Mouse (Mus musculus): ENCODE data around the gene Txnip.

Gene Txnip

DNA sequence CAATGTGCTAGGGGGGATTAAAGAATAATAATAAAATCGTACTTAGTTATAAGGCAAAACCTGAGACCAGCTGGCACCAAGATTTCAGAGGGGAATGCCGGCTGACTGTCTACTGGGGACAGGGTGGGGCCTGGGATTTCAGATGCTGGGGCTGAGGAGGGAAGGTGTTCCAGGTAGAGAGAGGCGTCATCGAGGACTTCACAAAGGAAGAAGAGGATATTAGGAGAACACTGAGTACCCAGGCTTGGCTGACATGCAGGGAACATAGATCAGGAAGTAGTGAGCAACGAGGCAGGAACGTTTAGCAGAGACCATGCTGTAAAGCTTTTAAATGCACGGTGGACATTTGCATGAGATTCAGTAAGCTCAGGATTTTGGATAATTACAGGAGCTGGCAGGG is 5.9 kb upstream of the Txnip start:
- DNase-seq (ENCODE audit: low spot score) = no peak

DNA sequence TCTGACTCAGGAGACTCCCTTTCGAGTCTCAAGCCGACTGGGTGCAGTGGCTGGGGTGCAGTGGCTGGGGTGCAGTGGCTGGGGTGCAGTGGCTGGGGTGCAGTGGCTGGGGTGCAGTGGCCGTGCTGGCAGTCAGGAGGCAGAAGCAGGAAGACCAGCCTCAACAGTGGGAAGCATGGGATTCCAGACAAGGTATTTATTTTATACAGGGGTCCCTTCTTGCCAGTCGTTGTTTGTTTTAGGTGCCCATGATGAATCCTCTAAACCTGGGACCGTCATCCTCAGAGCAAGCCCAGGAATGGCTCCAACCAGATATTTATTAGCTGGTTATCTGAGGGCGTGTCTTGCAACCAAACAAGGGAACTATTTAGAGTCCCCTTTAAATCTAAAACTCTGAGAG is 4.2 kb upstream of the Txnip start:
- no peak for DNase-seq (ENCODE audit: low spot score)

DNA sequence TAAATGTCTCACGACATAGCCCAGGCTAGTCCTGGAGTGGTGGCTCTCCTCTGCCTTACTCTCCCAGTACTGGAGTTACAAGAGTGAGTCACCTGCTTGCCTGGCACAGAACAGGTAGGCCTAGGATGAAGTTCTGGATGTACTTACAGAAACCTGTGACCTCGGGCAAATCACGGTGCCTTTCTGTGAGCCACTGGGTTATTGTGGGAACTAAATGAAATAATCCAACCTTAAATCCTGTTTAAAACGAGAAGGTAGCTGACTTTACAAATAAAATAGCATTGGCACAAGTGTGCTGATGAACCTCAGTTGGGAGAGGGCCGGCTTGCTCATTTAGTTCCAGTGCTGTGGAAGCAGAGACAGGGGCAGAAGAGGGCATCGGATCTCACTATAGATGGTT is 3.5 kb upstream of the Txnip start:
- DNase-seq (ENCODE audit: low spot score) = no peak

DNA sequence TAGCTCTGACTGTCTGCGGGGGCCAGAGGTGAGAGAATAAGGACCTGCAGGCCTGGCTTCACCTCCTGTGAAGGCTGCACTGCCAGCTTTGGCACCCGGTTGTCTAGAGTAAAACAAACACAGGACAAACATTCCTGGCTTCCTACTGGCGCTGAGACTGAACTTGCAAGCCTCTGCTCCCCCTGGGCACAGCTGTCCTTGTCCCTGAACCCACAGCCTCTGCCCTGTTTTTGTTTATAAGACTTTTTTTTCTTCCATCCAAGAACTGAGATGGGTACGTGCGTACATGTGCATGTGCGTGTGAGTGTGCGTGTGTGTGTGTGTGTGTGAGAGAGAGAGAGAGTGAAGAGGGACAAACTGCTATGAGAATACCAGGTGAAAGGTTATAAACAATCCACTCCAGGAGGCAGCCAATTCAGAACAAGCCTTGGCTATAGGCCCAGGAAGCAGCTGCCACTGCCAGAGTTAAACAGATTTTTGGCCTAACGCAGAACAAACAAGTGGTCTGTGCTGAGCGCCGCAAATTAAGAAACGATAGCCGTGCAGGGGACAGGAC is 2.6 kb upstream of the Txnip start:
- no peak for DNase-seq (ENCODE audit: low spot score)

DNA sequence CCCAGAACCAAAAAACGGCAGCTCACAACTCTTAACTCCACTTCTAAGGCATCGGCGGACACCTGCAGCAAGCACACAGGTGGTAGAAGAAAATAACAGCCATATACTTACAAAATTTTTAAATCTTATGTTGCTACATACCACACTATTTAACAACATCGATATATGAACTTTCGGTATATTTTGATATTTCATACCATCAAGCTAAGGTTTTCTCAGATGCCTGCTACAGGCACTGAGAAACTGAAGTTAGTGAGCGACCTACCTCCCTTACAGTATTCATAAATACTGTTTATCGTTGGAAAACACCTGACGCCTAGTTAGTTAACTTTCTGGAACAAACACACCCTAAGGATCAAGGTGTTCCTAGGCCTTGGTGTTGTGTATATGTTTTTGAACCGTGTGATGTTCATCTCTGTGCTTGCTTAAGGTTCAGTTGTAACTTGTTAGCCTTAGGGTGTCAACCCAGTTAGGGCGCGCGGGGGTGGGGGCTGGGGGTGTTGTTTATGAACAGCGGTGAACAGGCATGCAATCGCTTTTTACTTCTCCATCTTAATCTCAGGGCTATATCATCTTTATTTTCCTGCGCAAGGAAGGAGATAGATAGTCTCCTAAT is 1.6 kb upstream of the Txnip start:
- DNase-seq (ENCODE audit: low spot score) = no peak

DNA sequence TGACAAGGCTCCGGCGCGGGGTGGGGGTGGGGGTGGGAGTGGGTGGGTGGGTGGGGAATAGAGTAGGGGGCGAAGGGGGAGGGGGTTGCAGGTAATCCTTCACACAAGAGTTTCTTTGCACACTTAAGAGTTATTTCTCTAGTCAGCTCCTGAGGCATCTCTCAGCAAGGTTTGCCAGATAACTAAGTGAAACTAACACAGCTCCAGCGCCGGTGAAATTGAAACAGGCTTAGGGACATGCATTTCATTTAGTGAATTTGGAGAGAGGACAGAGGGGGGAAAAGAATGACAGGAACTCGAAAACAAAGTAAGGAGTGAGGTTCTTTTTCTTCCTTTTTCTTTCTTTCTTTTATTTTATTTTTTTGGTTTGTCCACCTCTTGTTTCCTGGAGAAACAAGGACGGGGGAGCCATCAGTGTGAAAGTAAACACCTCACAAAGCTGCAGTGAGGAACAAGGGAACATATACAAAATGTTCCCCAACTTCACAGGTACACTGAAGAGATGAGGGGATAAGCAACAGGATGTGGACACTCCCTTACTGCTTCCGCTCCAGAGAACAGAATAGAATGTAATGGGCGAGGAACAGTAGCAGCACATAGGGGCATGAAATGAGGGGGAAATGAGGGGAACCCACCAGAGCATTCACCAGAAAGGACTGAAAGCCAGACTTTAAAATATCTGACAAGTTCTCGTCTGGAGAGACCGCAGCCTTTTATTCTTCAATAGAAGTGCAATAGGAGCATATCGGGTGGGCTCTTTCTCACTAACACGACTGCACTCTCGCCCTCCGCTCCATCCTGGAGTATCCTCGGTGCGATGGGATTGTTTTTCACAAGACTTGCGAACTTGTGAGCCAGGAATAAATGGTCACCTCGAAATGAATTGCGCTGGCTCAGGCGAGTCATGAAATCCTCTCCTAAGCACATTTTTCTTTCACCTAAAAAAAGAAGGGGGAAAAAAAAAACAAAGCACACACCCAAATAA is 814 bp upstream of the Txnip start:
- DNase-seq (ENCODE audit: low spot score) = no peak

DNA sequence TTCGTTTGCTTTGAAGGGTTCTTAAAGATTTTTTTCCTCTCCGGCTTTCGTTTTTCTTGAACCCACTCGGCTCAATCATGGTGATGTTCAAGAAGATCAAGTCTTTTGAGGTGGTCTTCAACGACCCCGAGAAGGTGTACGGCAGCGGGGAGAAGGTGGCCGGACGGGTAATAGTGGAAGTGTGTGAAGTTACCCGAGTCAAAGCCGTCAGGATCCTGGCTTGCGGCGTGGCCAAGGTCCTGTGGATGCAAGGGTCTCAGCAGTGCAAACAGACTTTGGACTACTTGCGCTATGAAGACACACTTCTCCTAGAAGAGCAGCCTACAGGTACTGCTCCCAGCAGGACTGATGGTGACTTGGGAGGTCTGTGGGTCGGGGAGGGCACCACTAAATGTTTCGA is 402 bp downstream of the Txnip start:
- no peak for DNase-seq (ENCODE audit: low spot score)

DNA sequence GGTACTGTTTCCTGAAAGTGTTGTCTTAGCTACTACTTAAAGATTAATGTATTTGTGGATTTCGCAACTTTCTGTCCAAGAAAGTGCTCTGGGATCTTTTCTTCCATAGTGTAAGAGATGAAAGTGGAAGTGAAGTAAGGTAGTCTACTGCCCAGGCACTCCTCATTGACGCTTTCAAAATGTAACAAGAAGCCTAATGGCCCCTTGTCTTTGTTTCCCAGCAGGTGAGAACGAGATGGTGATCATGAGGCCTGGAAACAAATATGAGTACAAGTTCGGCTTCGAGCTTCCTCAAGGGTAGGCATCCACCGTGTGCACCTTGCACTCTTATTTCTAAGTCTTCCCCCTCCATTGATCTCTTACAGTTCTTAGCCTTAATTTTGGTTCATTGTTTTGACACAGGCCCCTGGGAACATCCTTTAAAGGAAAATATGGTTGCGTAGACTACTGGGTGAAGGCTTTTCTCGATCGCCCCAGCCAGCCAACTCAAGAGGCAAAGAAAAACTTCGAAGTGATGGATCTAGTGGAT is 975 bp downstream of the Txnip start:
- no peak for DNase-seq (ENCODE audit: low spot score)

DNA sequence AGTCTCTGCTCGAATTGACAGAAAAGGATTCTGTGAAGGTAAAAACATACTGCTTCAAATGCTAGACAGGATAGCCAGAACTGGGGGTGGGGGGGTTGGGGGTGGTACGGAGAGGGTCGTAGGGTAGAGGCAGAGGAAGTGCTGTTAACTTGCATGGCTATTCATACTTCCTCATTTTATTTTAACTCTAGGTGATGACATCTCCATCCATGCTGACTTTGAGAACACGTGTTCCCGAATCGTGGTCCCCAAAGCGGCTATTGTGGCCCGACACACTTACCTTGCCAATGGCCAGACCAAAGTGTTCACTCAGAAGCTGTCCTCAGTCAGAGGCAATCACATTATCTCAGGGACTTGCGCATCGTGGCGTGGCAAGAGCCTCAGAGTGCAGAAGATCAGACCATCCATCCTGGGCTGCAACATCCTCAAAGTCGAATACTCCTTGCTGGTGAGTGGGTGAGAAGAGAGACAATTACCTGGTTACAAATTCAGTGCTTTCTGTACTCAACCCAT is 1.7 kb downstream of the Txnip start:
- DNase-seq (ENCODE audit: low spot score) = no peak

DNA sequence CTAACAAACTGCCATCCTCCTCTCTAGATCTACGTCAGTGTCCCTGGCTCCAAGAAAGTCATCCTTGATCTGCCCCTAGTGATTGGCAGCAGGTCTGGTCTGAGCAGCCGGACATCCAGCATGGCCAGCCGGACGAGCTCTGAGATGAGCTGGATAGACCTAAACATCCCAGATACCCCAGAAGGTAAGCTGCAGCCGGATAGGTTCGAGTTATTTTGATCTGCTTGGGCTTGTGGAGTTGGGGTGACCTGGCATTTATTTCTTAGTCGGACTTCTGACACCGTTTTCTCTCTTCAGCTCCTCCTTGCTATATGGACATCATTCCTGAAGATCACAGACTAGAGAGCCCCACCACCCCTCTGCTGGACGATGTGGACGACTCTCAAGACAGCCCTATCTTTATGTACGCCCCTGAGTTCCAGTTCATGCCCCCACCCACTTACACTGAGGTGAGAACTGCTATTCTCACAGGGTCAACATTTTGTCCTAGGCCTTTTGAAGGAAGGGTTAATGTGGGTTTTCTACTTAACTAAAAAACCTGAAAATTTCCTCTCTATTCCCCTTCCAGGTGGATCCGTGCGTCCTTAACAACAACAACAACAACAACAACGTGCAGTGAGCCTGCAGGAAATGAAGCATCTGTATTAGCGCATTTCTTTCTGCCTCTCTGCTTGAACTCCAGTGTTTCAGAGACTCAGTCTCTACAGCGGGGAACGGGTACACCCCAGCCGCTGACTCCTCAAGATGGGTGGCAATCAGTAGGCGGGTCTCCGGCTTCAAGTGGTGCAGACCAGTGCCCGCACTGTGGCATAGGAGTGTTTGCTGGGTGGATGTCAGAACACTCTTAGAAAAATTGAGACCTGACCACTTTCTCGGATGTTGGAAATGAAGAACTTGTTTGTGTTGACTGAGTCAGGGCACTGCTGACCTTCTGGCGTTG is 2.4 kb downstream of the Txnip start:
- no peak for DNase-seq (ENCODE audit: low spot score)

DNA sequence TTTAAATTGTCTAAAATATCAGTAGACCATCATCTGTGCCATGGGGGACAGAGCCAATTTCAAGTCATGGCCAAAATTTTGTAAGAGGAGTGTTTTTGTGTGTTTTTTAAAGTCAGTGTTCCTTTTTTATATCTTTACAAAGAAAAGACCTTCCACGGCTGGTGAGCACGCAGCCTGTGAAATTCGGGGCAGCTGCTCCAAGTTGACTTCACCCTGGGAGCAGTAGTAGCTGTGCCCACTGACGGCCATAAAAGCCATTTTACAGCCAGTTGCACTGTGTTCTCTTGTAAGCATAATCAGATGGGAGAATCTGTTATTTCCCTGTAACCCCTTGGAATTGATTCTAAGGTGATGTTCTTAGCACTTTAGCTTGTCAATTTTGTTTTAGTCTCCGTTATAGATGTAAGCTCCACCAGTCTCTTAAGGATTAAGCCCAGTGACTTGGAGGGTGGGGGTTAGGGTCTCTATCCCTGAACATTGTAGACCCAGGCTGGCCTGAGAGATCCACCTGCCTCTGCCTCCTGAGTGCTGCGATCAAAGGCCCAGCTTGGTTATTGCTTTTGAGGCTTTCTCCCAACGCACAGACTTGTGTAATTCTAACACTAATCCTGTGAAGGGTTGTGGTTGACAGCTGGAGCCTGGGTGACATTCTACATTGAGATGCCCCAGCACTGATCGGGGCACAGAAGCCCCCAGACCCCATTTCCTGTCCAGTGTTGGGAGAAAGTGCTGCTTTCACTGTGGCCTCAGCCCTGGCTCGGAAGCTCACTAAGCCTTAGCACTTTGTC is 3.3 kb downstream of the Txnip start:
- DNase-seq (ENCODE audit: low spot score) = no peak

DNA sequence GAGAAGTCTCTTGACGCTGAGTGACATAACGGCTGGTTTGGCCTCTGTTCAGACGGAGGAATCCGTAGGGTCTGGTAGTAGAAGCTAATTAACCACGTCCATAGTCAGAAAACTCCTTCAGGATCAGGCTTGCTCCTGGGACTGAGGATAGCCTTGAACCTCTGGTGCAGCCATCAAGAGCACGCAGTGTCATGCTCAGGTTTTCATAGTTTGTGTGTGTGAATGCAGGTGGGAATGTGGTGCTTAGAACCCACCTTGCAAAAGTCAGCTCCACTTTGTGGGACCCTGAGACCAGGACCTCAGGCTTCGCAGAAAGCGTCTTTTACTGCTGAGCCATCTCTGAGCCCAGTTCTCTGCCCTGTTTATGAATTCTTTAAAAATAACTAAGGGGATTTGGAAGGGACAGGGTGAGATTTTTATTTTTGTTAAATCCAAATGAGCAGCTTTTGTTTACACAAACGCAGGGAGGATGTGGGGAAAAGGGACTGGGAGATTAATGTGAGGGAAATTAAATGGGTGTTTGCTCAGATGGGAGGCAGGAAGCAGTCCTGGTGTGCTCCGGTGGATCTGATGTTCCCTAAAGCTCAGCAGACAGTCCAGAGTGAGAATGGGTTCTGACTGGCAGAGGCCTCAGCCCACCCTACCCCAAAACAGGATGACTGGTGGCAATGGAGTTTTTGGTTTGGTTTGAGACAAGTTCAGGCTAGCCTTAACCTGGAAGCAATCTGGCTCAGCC is 4.4 kb downstream of the Txnip start:
- DNase-seq (ENCODE audit: low spot score) = no peak

DNA sequence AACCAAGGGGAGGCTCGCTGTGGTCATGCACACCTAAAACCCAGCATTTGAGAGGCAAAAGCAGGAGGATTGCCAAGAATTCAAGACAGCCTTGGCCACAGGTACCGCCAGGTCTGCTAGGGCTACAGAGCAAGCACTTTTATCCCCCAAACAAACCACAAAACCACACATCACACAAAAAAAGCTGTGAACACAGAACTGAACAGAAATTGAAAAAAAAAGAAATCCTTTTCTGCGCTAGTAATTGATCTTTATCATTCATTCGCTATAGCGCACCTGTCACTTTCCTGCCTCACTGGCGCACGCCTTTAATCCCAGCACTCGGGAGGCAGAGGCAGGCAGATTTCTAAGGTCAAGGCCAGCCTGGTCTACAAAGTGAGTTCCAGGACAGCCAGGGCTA is 5.5 kb downstream of the Txnip start:
- DNase-seq (ENCODE audit: low spot score) = no peak

DNA sequence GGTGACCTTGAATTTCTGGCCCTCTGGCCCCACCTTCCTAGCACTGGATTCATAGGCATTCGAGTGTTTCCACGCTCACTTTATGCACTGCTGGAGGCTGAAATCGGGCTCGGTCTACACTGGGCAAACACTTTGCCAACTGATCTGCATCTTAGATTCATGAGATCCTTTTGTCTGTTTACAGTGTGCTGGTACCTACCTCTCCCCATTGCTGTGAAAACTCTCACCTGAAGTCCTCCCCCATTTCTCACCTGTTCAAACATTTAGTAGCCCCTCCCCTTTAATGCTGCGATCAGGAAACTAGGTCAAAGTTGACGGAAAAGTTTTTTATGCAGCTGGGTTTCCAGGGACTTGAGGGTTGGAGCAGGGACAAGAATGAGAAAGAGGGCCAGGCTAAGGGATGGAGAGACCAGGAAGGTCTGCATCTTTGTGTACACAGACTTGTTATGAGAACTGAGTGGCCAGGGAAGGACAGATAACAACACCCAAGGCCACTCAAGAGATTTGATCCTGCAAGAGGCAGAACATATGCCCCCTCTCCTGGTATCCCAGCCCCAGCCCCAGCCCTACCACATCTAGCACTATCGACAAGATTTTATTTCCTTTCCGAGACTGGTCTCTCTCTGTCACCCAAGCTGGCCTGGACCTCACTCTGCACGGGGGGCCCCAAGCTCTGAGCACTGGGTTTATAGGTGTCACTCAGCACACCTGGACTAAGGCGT is 6.3 kb downstream of the Txnip start:
- DNase-seq (ENCODE audit: low spot score) = no peak

DNA sequence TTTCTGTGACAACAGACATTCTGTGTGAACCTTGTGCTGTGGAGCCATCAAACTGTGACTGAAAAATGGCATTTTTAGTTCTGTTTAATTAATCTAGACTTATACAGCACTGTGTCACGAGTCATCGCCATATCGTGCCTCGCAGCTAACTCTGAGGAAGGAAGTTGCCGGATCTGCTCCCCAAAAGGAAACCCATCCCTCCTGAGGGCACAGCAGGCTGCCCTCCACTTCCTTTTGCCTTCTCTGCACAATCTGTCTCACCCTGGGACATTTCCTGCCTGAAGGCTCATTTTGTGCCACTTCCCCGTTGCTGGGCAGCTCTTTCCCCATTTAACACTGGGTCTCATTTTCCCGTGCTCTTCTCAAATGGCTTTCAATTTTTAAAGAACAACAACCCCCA is 6.9 kb downstream of the Txnip start:
- no peak for DNase-seq (ENCODE audit: low spot score)

DNA sequence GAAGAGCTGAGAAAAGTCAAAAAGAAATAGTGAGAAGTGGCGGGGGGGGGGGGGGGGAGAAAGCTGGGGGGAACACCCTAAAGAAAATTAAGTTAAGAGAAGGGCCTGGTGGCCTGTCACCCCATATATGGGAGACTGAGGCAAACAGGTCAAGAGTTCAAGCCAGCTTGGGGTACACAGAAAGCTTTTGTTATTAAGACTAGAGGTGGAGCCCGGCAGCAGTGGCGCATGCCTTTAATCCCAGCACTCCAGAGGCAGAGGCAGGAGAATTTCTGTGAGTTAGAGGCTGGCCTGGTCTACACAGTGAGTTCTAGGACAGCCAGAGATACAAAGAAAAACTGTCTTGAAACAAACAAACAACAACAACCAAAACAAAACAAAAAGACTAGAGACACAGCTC is 7.3 kb downstream of the Txnip start:
- DNase-seq (ENCODE audit: low spot score) = no peak

DNA sequence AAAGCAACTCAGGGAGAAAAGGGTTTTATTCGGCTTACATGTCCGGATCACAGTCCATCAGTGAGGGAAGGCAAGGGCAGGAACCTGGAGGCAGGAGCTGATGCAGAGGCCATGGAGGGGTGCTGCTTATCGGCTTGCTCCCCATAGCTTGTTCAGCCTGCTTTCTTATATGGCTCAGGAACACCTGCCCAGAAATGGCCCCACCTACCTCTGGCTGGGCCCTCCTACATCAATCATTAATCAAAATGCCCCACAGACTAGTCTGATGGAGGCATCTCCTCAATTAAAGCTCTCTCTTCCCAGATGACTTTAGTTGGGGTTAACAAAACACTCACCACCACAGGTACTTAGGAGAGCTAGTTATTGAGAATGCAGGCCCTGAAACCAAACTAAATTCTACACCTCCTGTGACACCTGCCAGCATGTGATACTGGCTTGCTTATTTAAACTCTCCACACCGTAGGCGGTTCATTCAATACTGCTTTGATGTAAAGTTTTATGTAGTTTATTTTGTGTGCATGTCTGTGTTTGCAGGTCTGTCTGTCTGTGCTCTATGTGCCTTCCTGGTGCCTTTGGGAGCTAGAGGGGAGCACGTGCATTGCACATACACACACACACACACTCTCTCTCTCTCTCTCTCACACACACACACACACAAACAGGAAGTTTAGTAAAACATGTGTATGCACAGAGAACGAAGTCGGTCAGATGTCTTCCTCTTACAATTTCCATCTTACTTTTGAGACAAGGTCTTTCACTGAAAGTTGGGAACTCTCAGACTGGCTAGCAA is 9.1 kb downstream of the Txnip start:
- DNase-seq (ENCODE audit: low spot score) = no peak

DNA sequence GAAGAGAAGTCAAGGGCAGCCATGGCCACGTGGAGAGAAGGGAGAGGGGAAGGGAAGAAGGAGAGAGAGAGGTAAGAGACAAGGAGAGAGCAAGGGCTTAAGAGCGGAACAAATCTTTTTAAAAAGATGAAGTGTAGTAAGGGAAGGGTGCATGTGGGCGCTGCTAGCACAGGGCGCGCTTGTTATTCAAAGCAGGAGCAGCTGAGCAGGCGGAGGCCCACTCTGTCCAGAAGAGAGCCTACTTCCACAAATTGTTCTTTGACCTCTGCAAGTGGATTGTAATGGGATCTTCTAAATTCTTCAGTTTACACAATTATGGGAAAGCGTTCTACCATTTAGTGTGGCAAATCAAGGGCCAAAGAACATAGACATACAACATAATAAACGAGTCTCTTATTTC is 10.8 kb downstream of the Txnip start:
- no peak for DNase-seq (ENCODE audit: low spot score)

DNA sequence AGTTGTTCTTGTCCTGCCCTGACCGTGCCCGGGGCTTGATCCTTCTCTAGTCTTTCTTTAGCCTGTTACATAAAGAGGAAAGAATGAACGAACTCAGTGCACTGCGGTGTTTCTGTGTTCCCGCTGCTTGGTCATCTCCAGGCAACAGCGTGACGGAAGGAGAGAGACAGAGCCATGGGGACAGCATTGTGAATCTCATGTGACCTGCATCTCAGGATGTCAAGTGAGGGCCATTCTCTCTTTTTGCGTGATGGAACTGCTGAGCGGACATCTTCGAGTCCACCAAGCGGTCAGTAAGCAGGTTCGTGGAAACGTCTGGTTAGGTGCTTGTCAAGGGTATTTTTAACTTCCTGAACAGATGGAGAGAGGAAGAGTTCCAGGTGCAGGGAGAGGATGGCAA is 11.7 kb downstream of the Txnip start:
- DNase-seq (ENCODE audit: low spot score) = no peak
